Mouse (Mus musculus): ENCODE results near the gene Ctdspl. TPM values are rescaled to one million over a fixed set of nuclear protein-coding genes. Genes with fewer than 3 reads are reported as not detected.
A peak's percentile ranks its signal among the peaks of the same experiment; 100 is the strongest.

Ctdspl gene
- polyA plus RNA-seq, 1 experiment: 29.3 TPM

- H3K4me1 ChIP-seq (ENCODE audit: control insufficient read depth, insufficient read depth, insufficient read length, low read length): peaks cover 13% of the 10 kb centered on the region
- 53% methylated on average over 9 of the region's 9 CpGs for WGBS
- H3K27me3 ChIP-seq (ENCODE audit: control insufficient read depth, insufficient read depth, low read length): peaks cover 7% of the 10 kb centered on the region
- TF ChIP-seq POLR2A (IDR thresholded peaks at IDR 0.05; ENCODE audit: low read depth, low read length): no peak
- TF ChIP-seq CTCF (IDR thresholded peaks at IDR 0.05; ENCODE audit: extremely low read depth, insufficient read length, insufficient replicate concordance, low read depth, low read length): no peak
- H3K4me3 ChIP-seq (ENCODE audit: low read depth, low read length): no peak overlapping the region
- no peak overlapping the region for H3K27ac ChIP-seq (ENCODE audit: insufficient read depth, low read depth, low read length)
- no peaks in the 10 kb centered on the region for H3K36me3 ChIP-seq (ENCODE audit: control insufficient read depth, insufficient read depth, low read length)
Observed at GRCm38 (mm10) chr9:119053964-119054576, 127.8 kb downstream of the Ctdspl start.

GRCm38 (mm10) chr9:119055336-119055735, 129.1 kb downstream of the Ctdspl start:
- TF ChIP-seq POLR2A (IDR thresholded peaks at IDR 0.05; ENCODE audit: low read depth, low read length) (no peak), CTCF (IDR thresholded peaks at IDR 0.05; ENCODE audit: extremely low read depth, insufficient read length, insufficient replicate concordance, low read depth, low read length) (no peak)
- peaks cover 13% of the 10 kb centered on the region for H3K4me1 ChIP-seq (ENCODE audit: control insufficient read depth, insufficient read depth, insufficient read length, low read length)
- no peaks in the 10 kb centered on the region for H3K36me3 ChIP-seq (ENCODE audit: control insufficient read depth, insufficient read depth, low read length)
- no peak overlapping the region for H3K4me3 ChIP-seq (ENCODE audit: low read depth, low read length)
- no peak overlapping the region for H3K27ac ChIP-seq (ENCODE audit: insufficient read depth, low read depth, low read length)
- peaks cover 7% of the 10 kb centered on the region for H3K27me3 ChIP-seq (ENCODE audit: control insufficient read depth, insufficient read depth, low read length)
- WGBS: 71% methylated on average over 4 of the region's 4 CpGs

GRCm38 (mm10) chr9:119058245-119058644, 132.0 kb downstream of the Ctdspl start:
- H3K4me3 ChIP-seq (ENCODE audit: low read depth, low read length): no peak overlapping the region
- WGBS: 85% methylated on average over 7 of the region's 7 CpGs
- H3K27me3 ChIP-seq (ENCODE audit: control insufficient read depth, insufficient read depth, low read length): peaks cover 4% of the 10 kb centered on the region; the same call in 1 of the 2 replicates
- peaks cover 7% of the 10 kb centered on the region for H3K4me1 ChIP-seq (ENCODE audit: control insufficient read depth, insufficient read depth, insufficient read length, low read length)
- TF ChIP-seq CTCF (IDR thresholded peaks at IDR 0.05; ENCODE audit: extremely low read depth, insufficient read length, insufficient replicate concordance, low read depth, low read length): no peak
- no peak for TF ChIP-seq POLR2A (IDR thresholded peaks at IDR 0.05; ENCODE audit: low read depth, low read length)
- H3K27ac ChIP-seq (ENCODE audit: insufficient read depth, low read depth, low read length): no peak overlapping the region
- H3K36me3 ChIP-seq (ENCODE audit: control insufficient read depth, insufficient read depth, low read length): no peaks in the 10 kb centered on the region

- H3K36me3 ChIP-seq (ENCODE audit: control insufficient read depth, insufficient read depth, low read length): no peaks in the 10 kb centered on the region
- no peak overlapping the region for H3K4me3 ChIP-seq (ENCODE audit: low read depth, low read length)
- no peaks in the 10 kb centered on the region for H3K27me3 ChIP-seq (ENCODE audit: control insufficient read depth, insufficient read depth, low read length)
- TF ChIP-seq POLR2A (IDR thresholded peaks at IDR 0.05; ENCODE audit: low read depth, low read length) (no peak), CTCF (IDR thresholded peaks at IDR 0.05; ENCODE audit: extremely low read depth, insufficient read length, insufficient replicate concordance, low read depth, low read length) (no peak)
- no peak overlapping the region for H3K27ac ChIP-seq (ENCODE audit: insufficient read depth, low read depth, low read length)
- 87% methylated on average over 10 of the region's 10 CpGs for WGBS
- H3K4me1 ChIP-seq (ENCODE audit: control insufficient read depth, insufficient read depth, insufficient read length, low read length): no peaks in the 10 kb centered on the region; the same call in 1 of the 2 replicates
Observed at GRCm38 (mm10) chr9:119060701-119061100, 134.4 kb downstream of the Ctdspl start.

GRCm38 (mm10) chr9:119063036-119063644, 136.9 kb downstream of the Ctdspl start:
- H3K36me3 ChIP-seq (ENCODE audit: control insufficient read depth, insufficient read depth, low read length): no peaks in the 10 kb centered on the region
- WGBS: 44% methylated on average over 19 of the region's 19 CpGs
- TF ChIP-seq CTCF (IDR thresholded peaks at IDR 0.05; ENCODE audit: extremely low read depth, insufficient read length, insufficient replicate concordance, low read depth, low read length) (no peak), POLR2A (IDR thresholded peaks at IDR 0.05; ENCODE audit: low read depth, low read length) (no peak)
- no peak overlapping the region for H3K27ac ChIP-seq (ENCODE audit: insufficient read depth, low read depth, low read length)
- H3K27me3 ChIP-seq (ENCODE audit: control insufficient read depth, insufficient read depth, low read length): no peaks in the 10 kb centered on the region
- peaks cover 5% of the 10 kb centered on the region for H3K4me1 ChIP-seq (ENCODE audit: control insufficient read depth, insufficient read depth, insufficient read length, low read length)
- peak overlapping the region; percentile 10; the same call in 1 of the 2 replicates for H3K4me3 ChIP-seq (ENCODE audit: low read depth, low read length)

GRCm38 (mm10) chr9:119064296-119064695, 138.0 kb downstream of the Ctdspl start:
- 69% methylated on average over 4 of the region's 4 CpGs for WGBS
- no peak overlapping the region for H3K4me3 ChIP-seq (ENCODE audit: low read depth, low read length)
- no peak for TF ChIP-seq POLR2A (IDR thresholded peaks at IDR 0.05; ENCODE audit: low read depth, low read length)
- TF ChIP-seq CTCF (IDR thresholded peaks at IDR 0.05; ENCODE audit: extremely low read depth, insufficient read length, insufficient replicate concordance, low read depth, low read length): no peak
- H3K36me3 ChIP-seq (ENCODE audit: control insufficient read depth, insufficient read depth, low read length): no peaks in the 10 kb centered on the region
- no peaks in the 10 kb centered on the region for H3K27me3 ChIP-seq (ENCODE audit: control insufficient read depth, insufficient read depth, low read length)
- peaks cover 8% of the 10 kb centered on the region for H3K4me1 ChIP-seq (ENCODE audit: control insufficient read depth, insufficient read depth, insufficient read length, low read length)
- no peak overlapping the region for H3K27ac ChIP-seq (ENCODE audit: insufficient read depth, low read depth, low read length)

- Histone ChIP-seq H3K27ac (ENCODE audit: insufficient read depth, low read depth, low read length) (no peak overlapping the region), H3K27me3 (ENCODE audit: control insufficient read depth, insufficient read depth, low read length) (no peaks in the 10 kb centered on the region), H3K36me3 (ENCODE audit: control insufficient read depth, insufficient read depth, low read length) (peaks cover 9% of the 10 kb centered on the region), H3K4me3 (ENCODE audit: low read depth, low read length) (no peak overlapping the region), H3K4me1 (ENCODE audit: control insufficient read depth, insufficient read depth, insufficient read length, low read length) (peaks cover 8% of the 10 kb centered on the region)
- WGBS: 2% methylated on average over 6 of the region's 6 CpGs
- TF ChIP-seq POLR2A (IDR thresholded peaks at IDR 0.05; ENCODE audit: low read depth, low read length) (no peak), CTCF (IDR thresholded peaks at IDR 0.05; ENCODE audit: extremely low read depth, insufficient read length, insufficient replicate concordance, low read depth, low read length) (peak; percentile 97; the same call in 1 of the 2 replicates)
Observed at GRCm38 (mm10) chr9:119067601-119068000, 141.3 kb downstream of the Ctdspl start.

Data from small intestine, adult 2 months (tissue).